Mouse (Mus musculus) midbrain, embryonic 15.5 days (tissue): ENCODE measurements at regions not wholly inside any gene's neighbourhood (a gene's known extent, or its start where the extent isn't known, plus 50 kb on each side); places are given as distances from the start of the nearest gene placed in this dataset.
"Not testable (repeated sequence)": the region's sequence is repeated elsewhere in the genome, so short reads cannot be mapped to it uniquely, and the experiment has no call there.

ENCODE experiments used
- ATAC-seq: fragments of 200-750 bp; cut with Nextera tagmentation; replicated peaks from 2 replicates; pipeline ENCODE4 v1.8.0; 2017; ENCODE audit warnings: moderate TSS enrichment
- H3K27ac ChIP-seq: fragments of 300-500 bp; sonication (generic); 2 replicates; pipeline ENCODE4 v1.5.1; 2015; ENCODE audit warnings: mild to moderate bottlenecking, inconsistent platforms
- H3K27me3 ChIP-seq: fragments of 300-500 bp; sonication (generic); replicated peaks from 2 replicates; pipeline ENCODE4 v1.6.1; 2015; ENCODE audit warnings: inconsistent platforms
- H3K36me3 ChIP-seq: fragments of 300-500 bp; sonication (generic); replicated peaks from 2 replicates; pipeline ENCODE4 v1.6.1; 2015; ENCODE audit warnings: inconsistent platforms
- H3K4me1 ChIP-seq: fragments of 300-500 bp; sonication (generic); 2 replicates; pipeline ENCODE4 v1.6.1; 2015; ENCODE audit warnings: inconsistent platforms
- H3K4me2 ChIP-seq: fragments of 300-500 bp; sonication (generic); 2 replicates; pipeline ENCODE4 v1.6.1; 2015; ENCODE audit warnings: inconsistent platforms, mild to moderate bottlenecking, moderate library complexity
- H3K4me3 ChIP-seq: fragments of 300-500 bp; sonication (generic); 2 replicates; pipeline ENCODE4 v1.5.1; 2015; ENCODE audit warnings: mild to moderate bottlenecking, inconsistent platforms
- H3K9ac ChIP-seq: fragments of 300-500 bp; sonication (generic); 2 replicates; pipeline ENCODE4 v1.6.1; 2015; ENCODE audit warnings: mild to moderate bottlenecking, inconsistent platforms
- H3K9me3 ChIP-seq: fragments of 300-500 bp; sonication (generic); 2 replicates; pipeline ENCODE4 v1.6.1; 2016; ENCODE audit warnings: inconsistent platforms
- WGBS: fragments of 180-500 bp; shearing (Covaris S2); methylation state at CpG from one replicate; pipeline ENCODE4 v1.1.7; 2015; ENCODE audit warnings: mixed read lengths; 5-methylcytosine and 5-hydroxymethylcytosine counted together

DNA sequence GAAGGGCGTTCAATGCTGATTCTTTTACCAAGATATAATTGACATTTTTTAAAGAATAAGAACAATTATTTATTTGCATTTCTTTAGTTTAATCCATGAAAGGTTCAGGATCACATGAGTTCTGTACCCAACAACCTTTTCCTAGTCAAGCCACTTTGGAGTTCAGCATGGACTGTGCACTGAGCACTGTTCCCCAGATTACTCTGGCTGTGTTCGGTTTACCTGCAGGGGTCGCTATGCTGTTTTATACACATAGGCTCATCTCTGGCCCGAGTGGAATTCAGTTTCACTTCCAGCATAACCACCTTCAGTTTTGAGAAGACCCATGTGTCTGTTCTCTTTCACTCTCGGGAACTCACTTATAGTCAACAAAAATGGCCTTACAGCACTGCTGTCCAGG, 93.5 kb upstream of the Smarcad1 start:
- H3K4me1 ChIP-seq, H3K36me3 ChIP-seq, H3K27me3 ChIP-seq, H3K9me3 ChIP-seq, H3K9ac ChIP-seq, ATAC-seq, H3K4me2 ChIP-seq, H3K4me3 ChIP-seq, H3K27ac ChIP-seq: not testable (repeated sequence)
- 86% methylated on average over 5 of the region's 5 CpGs for WGBS

DNA sequence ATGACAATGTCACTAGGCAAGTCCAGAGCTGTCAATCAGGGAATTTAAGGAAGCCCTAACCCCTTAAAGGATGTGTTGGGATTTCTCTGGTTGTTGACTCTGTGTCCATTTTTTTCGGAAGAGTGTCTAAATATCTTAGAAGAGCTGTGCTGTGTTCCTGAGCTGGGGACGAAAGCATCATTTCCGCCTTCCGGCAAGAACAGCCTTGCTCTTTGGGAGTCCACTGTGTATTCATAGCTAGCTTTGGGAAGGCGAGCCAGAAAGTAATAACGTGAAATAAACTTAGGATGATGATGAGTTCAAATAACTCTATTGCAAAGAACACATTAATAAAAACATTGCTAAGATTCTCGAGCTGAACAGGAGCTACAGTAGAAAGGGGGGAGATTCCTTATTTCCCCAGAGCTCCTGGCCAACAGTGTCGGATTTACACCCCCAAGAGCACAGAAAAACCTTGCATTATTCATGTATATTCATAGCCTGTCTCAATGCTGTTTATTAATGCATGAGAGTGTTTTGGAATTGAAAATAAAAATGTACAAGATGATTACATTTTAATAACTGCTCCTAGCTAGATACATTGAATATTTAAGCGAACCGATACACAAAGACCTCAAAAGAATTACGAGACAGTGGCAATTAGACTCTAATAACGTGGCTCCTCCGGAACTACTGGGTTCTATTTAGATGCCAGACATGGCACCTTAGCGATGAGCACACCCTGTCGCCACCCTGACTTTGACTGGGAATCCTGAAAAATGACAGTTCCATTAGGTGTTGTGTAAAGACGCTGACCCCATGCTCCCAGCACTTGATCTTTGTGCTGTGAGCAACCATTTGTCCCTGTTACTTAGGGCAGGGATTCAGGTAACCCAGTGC, 80.5 kb upstream of the Smarcad1 start:
- H3K36me3 ChIP-seq, result no peaks in the 10 kb centered on the region
- peak; percentile 83 for ATAC-seq
- no peaks in the 10 kb centered on the region for H3K9me3 ChIP-seq
- H3K4me1 ChIP-seq, result peaks cover 14% of the 10 kb centered on the region
- H3K9ac ChIP-seq, result no peak overlapping the region
- H3K4me2 ChIP-seq, result peak overlapping the region; percentile 41
- WGBS, result 35% methylated on average over 16 of the region's 16 CpGs
- H3K27me3 ChIP-seq, result no peaks in the 10 kb centered on the region
- peak overlapping the region; percentile 18 for H3K4me3 ChIP-seq
- peak overlapping the region; percentile 65 for H3K27ac ChIP-seq

DNA sequence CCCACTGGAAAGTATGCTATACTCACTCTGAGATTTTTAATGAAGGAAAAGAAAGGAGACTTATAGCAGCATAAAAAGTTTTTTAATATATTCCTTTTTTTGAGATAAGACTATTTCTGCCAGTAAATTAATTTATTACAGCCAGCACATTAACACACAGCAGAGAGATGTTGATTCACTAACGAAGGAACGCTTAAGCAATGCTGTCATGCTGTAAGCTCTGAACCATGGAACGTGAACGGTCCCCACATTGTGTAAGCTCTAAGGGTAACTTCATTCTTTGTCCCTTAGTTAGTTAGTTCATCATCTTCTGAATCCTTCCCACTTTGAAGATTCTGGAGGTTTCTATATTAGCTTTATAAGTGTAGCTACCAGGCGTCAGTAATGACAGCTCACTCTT, 79.8 kb upstream of the Smarcad1 start:
- H3K9ac ChIP-seq, result no peak overlapping the region
- no peaks in the 10 kb centered on the region for H3K36me3 ChIP-seq
- ATAC-seq, result peak; percentile 59; the same call in 1 of the 2 replicates
- no peak overlapping the region for H3K4me2 ChIP-seq
- H3K27me3 ChIP-seq, result no peaks in the 10 kb centered on the region
- no peak overlapping the region for H3K4me3 ChIP-seq
- WGBS, result 35% methylated on average over 5 of the region's 5 CpGs
- peaks cover 14% of the 10 kb centered on the region for H3K4me1 ChIP-seq
- H3K27ac ChIP-seq, result no peak overlapping the region
- H3K9me3 ChIP-seq, result no peaks in the 10 kb centered on the region

DNA sequence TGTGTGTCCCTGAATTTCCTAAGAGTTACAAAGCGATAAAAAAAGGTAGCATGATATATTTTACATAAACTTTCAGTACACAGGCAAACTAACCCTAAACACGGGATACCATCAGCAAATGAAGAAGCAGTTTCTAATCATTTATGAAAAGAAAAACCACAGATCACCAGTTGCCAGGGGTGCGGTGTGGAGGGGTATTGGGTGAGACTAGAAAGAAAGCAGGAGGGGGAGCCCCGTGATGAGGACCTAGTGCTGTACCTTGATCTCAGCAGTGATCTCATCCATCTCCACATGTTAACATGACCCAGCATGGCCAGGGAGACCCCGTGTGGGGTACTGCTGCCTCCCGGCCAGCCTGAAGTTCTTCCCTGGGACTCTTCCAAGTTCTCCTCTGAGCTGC, 77.7 kb upstream of the Smarcad1 start:
- WGBS, result 84% methylated on average over 6 of the region's 6 CpGs
- ATAC-seq, result no peak
- H3K27me3 ChIP-seq, result no peaks in the 10 kb centered on the region

DNA sequence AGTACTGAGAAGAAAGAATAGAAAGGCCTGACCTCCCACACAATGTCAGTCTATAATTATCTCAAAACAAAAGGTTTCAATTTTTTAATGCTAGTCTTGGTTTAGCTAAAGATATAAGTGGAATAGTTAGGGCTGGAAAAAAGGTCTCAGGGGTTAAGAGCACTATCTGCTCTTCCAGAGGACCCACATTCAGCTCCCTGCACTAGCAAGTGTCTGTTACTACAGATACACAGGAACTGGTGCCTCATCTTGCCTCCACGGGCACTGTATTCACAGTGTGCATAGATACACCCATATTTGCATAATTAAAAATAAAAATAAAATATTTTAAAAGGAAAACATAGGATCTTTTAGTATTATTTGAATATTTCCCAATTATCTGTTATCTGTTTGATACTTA, 77.2 kb upstream of the Smarcad1 start:
- peaks cover 14% of the 10 kb centered on the region for H3K4me1 ChIP-seq
- H3K27me3 ChIP-seq, result no peaks in the 10 kb centered on the region
- H3K36me3 ChIP-seq, result no peaks in the 10 kb centered on the region
- H3K9ac ChIP-seq, result no peak overlapping the region
- ATAC-seq, result no peak
- H3K4me2 ChIP-seq, result no peak overlapping the region
- 81% methylated on average over 1 of the region's 1 CpGs for WGBS
- no peaks in the 10 kb centered on the region for H3K9me3 ChIP-seq
- no peak overlapping the region for H3K27ac ChIP-seq
- H3K4me3 ChIP-seq, result no peak overlapping the region

More for the DNA sequence above, 77.7 kb upstream of the Smarcad1 start:
- Histone ChIP-seq H3K9me3 (no peaks in the 10 kb centered on the region), H3K4me2 (no peak overlapping the region), H3K4me3 (no peak overlapping the region), H3K9ac (no peak overlapping the region), H3K36me3 (no peaks in the 10 kb centered on the region), H3K4me1 (peaks cover 14% of the 10 kb centered on the region), H3K27ac (no peak overlapping the region)

DNA sequence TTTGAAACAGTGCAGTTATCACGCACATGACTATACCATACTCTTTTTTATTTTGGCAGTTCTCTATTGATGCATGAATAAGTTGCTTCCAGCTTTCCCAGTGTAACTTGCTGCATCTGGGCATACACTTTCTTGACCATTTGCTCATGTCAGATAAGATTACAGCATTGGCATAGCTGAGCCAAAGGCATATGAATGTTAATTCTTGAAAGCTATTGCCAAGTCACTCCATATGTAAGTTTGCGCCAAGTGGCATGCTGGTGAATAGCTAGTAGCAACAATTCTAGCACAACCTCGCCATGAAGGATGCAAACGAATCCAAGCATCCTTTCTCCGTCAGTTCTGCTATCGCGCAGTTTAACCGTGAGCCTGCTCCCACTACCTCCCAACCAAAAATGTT, 72.2 kb upstream of the Smarcad1 start:
- no peak for ATAC-seq
- 86% methylated on average over 8 of the region's 8 CpGs for WGBS

DNA sequence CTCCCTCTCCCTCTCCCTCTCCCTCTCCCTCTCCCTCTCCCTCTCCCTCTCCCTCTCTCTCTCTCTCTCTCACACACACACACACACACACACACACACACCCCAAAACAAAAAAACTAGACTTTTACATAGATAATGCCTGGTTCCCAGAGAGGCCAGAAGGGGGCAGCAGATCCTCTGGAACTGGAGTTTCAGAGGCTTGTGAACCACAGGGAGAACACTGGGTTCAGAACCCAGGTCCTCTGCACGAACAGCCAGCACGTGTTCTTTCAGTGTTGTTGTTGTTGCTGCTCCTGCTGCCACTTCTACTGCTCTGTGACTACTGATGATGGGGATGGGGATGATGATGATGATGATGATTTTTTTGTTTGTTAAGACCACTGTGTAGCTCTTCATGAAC, 68.4 kb upstream of the Smarcad1 start:
- no peak for ATAC-seq
- Histone ChIP-seq H3K4me2 (no peak overlapping the region), H3K9ac (no peak overlapping the region), H3K4me1 (no peaks in the 10 kb centered on the region), H3K4me3 (no peak overlapping the region), H3K9me3 (no peaks in the 10 kb centered on the region), H3K27me3 (no peaks in the 10 kb centered on the region), H3K27ac (no peak overlapping the region), H3K36me3 (no peaks in the 10 kb centered on the region)
- 39% methylated on average over 2 of the region's 2 CpGs for WGBS

More for the DNA sequence above, 72.2 kb upstream of the Smarcad1 start:
- H3K4me3 ChIP-seq, result no peak overlapping the region
- H3K4me1 ChIP-seq, result no peaks in the 10 kb centered on the region
- H3K27ac ChIP-seq, result no peak overlapping the region
- no peak overlapping the region for H3K9ac ChIP-seq
- H3K36me3 ChIP-seq, result no peaks in the 10 kb centered on the region
- no peaks in the 10 kb centered on the region for H3K9me3 ChIP-seq
- H3K4me2 ChIP-seq, result no peak overlapping the region
- H3K27me3 ChIP-seq, result no peaks in the 10 kb centered on the region

DNA sequence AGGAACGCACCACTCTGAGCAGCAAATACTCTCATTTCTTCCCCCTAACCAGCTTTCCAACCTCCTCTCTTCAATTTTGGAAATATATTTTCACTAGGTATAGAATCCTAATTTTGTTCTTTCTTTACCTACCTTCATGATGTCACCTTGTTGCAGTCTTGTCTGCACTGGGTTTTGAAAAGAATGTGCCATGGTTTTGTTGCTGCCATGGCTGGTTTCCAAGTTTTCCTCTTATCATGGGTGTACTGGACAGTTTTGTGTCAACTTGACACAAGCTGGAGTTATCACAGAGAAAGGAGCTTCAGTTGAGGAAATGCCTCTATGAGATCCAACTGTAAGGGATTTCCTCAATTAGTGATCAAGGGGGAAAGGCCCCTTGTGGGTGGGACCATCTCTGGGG, 67.9 kb upstream of the Smarcad1 start:
- H3K9me3 ChIP-seq, H3K4me2 ChIP-seq, H3K9ac ChIP-seq, H3K4me1 ChIP-seq, H3K4me3 ChIP-seq, H3K36me3 ChIP-seq, H3K27me3 ChIP-seq, ATAC-seq, H3K27ac ChIP-seq: not testable (repeated sequence)
- WGBS, result 91% methylated on average over 1 of the region's 1 CpGs

DNA sequence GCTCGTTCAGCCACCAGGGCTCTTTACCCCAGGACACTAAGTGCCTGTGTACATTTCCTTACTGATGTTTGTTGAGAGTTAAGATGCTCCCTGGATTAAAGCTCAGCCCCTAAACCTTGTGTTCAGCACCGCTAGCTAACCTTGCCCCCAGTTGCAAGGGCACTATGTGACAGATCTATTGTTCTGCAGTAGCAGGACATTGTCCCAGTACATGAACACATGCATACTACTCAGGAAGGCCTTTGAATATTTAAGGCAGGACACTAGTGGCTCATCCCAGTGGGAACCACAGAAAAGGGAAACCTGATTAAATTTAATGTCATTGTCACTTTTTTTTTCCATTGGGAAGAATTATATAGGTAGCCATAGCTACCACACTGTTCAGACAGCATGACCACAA, 60.3 kb upstream of the Smarcad1 start:
- no peak for ATAC-seq

More for the DNA sequence above, 60.3 kb upstream of the Smarcad1 start:
- Histone ChIP-seq H3K9ac (no peak overlapping the region), H3K9me3 (no peaks in the 10 kb centered on the region), H3K27me3 (no peaks in the 10 kb centered on the region), H3K27ac (no peak overlapping the region), H3K4me1 (no peaks in the 10 kb centered on the region), H3K4me3 (no peak overlapping the region), H3K4me2 (no peak overlapping the region), H3K36me3 (no peaks in the 10 kb centered on the region)
- 19% methylated on average over 2 of the region's 2 CpGs for WGBS
